Mouse (Mus musculus) sigmoid colon, adult 10 weeks (tissue): Measurements from ENCODE around the gene Hic2. TPM values are rescaled to one million over a fixed set of nuclear protein-coding genes. Genes with fewer than 3 reads are reported as not detected.

Experiments used
- polyA plus RNA-seq: library from polyadenylated mRNA; stranded (reverse); fragments of 350-450 nt; fragmentation: Illumina TruSeq; extraction: RNeasy Lipid Tissue Mini Kit (QIAGEN cat#74804); gene quantifications from one replicate; pipeline ENCODE4 v1.2.3, GENCODE M21; 2014; ENCODE audit warnings: low read depth, low replicate concordance

Hic2 gene
- 1.2 TPM for polyA plus RNA-seq

GRCm38 (mm10) chr16:17232794-17233701 is at the start of gene Hic2:
Hic2 (plus strand) TSS chr16:17233572.

GRCm38 (mm10) chr16:17202549-17202948 is 30.8 kb upstream of the Hic2 start, which contains the start of gene Ube2l3:
Ube2l3 (minus strand) TSS chr16:17202649.

GRCm38 (mm10) chr16:17208389-17209361 is 24.7 kb upstream of the Hic2 start, which contains the start of gene Rimbp3:
Rimbp3 (plus strand) TSS chr16:17208603.

GRCm38 (mm10) chr16:17275721-17276120 is 42.3 kb downstream of the Hic2 start, which contains the start of gene Tmem191c:
Tmem191c (plus strand) TSS chr16:17276077.

Other genes with a start within 250 kb of the Hic2 start
- 0.66 TPM for gene Ypel1, start 163.9 kb upstream of the Hic2 start, polyA plus RNA-seq
- 117 TPM for gene Ppil2, start 122.3 kb upstream of the Hic2 start, polyA plus RNA-seq
- gene 2610318N02Rik, start 108.4 kb upstream of the Hic2 start, polyA plus RNA-seq: not detected
- gene Sdf2l1, start 101.2 kb upstream of the Hic2 start, polyA plus RNA-seq: 15.0 TPM
- 0.28 TPM for gene Ydjc, start 89.0 kb upstream of the Hic2 start, polyA plus RNA-seq
- 1.9 TPM for gene Ccdc116, start 86.3 kb upstream of the Hic2 start, polyA plus RNA-seq
- 226 TPM for gene Ube2l3, start 30.9 kb upstream of the Hic2 start, polyA plus RNA-seq
- gene Rimbp3, start 25.0 kb upstream of the Hic2 start, polyA plus RNA-seq: not detected
- not detected for gene Tmem191c, start 42.5 kb downstream of the Hic2 start, polyA plus RNA-seq
- gene Serpind1, start 97.8 kb downstream of the Hic2 start, polyA plus RNA-seq: not detected
- 81.2 TPM for gene Snap29, start 172.4 kb downstream of the Hic2 start, polyA plus RNA-seq
- gene Pi4ka, start 172.7 kb downstream of the Hic2 start, polyA plus RNA-seq: 17.7 TPM
- gene Crkl, start 218.4 kb downstream of the Hic2 start, polyA plus RNA-seq: 28.2 TPM